Mouse (Mus musculus): ENCODE results near the gene Agtr1a. TPM values are rescaled to one million over a fixed set of nuclear protein-coding genes. Genes with fewer than 3 reads are reported as not detected.

Gene Agtr1a
- total and polyA plus RNA-seq, 2 experiments from 2014 or later: 1.1 to 1.4 TPM

DNA sequence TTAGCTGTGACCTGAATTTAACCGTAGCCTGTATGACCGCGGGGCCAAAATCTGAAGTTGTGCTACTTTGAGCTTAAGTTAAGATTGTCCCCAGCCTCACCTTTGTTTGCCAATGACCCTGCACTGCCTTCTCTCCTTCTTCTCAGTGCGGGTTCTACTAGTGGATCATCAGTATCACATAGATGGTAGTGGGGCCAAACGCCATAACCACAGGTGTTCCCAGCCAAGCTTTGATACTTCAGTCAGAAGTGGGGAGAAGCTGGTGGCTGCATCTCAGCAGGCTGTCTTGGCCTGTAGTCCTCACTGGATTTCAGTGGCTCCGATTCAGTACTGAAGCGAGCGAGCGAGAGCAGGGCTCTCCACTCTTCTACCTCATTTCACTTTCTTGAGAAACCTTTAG lies 672 bp downstream of the Agtr1a start:
- no peak overlapping the region for H3K27ac ChIP-seq
- H3K9ac ChIP-seq (replicated peaks; ENCODE audit: low read length): peak overlapping the region; percentile 39; the same call in 1 of the 2 replicates
- no peak for TF ChIP-seq CTCF (IDR thresholded peaks at IDR 0.05; ENCODE audit: low read depth)
- H3K4me1 ChIP-seq (ENCODE audit: insufficient read depth, low read length): no peaks in the 10 kb centered on the region
- H3K9me3 ChIP-seq (ENCODE audit: low read length): no peaks in the 10 kb centered on the region
- no peak for DNase-seq (ENCODE audit: low spot score)
- 18% methylated on average over 9 of the region's 9 CpGs for WGBS
- H3K4me3 ChIP-seq (ENCODE audit: low read length): peak overlapping the region; percentile 48
- H3K36me3 ChIP-seq (ENCODE audit: insufficient read depth, low read length): no peaks in the 10 kb centered on the region
- H3K4me2 ChIP-seq (ENCODE audit: low read depth, low read length): peak overlapping the region; percentile 80
- ATAC-seq: no peak
- no peaks in the 10 kb centered on the region for H3K27me3 ChIP-seq (ENCODE audit: insufficient read depth, low read length)

DNA sequence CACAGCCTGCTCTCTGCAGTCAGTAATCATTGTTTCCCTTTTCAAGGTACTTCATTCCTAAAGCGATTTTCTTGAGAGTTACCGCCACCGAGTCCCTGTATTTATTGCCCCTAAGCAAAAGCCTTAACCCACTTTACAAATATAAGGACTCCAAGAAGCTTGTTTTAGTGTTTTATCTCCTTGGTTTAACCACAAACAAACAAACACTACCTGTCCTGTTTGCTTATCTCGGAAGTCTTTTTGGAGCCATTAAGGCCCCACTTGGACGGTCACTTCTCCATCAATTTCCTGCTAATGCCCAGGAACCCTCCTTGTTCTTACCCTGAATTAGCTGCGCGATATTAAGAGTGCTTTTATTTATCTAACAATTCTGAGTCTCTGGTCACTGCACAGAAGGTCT lies 1.4 kb downstream of the Agtr1a start:
- H3K9me3 ChIP-seq (ENCODE audit: low read length): no peaks in the 10 kb centered on the region
- H3K9ac ChIP-seq (replicated peaks; ENCODE audit: low read length): no peak overlapping the region
- H3K4me1 ChIP-seq (ENCODE audit: insufficient read depth, low read length): no peaks in the 10 kb centered on the region
- ATAC-seq (no peak), DNase-seq (ENCODE audit: low spot score) (no peak)
- H3K27me3 ChIP-seq (ENCODE audit: insufficient read depth, low read length): no peaks in the 10 kb centered on the region
- no peak overlapping the region for H3K4me3 ChIP-seq (ENCODE audit: low read length)
- H3K36me3 ChIP-seq (ENCODE audit: insufficient read depth, low read length): no peaks in the 10 kb centered on the region
- no peak overlapping the region for H3K27ac ChIP-seq
- no peak overlapping the region for H3K4me2 ChIP-seq (ENCODE audit: low read depth, low read length)
- WGBS: 92% methylated on average over 7 of the region's 7 CpGs
- TF ChIP-seq CTCF (IDR thresholded peaks at IDR 0.05; ENCODE audit: low read depth): no peak

DNA sequence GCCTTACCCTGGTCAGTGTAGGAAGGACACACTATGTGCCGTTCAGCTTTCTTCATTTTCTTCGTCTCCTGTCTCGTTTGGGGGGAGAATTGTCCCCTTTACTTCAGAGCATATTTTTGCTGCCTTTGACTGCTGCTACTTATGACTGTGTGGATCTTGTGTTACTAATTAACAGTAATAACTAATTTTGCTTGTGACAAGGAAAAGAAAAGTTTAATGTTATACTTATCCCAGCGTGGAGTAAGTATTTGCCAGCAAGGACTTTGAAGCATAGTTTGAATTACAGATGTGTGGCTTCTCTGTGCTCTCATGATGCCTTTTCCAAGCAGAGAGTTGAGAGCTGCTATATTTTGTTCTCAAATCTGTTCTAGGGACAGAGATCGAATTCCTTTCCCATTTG lies 2.3 kb downstream of the Agtr1a start:
- Histone ChIP-seq H3K27ac (no peak overlapping the region), H3K9me3 (ENCODE audit: low read length) (no peaks in the 10 kb centered on the region), H3K4me2 (ENCODE audit: low read depth, low read length) (no peak overlapping the region), H3K9ac (replicated peaks; ENCODE audit: low read length) (no peak overlapping the region), H3K27me3 (ENCODE audit: insufficient read depth, low read length) (no peaks in the 10 kb centered on the region), H3K4me3 (ENCODE audit: low read length) (no peak overlapping the region), H3K4me1 (ENCODE audit: insufficient read depth, low read length) (no peaks in the 10 kb centered on the region), H3K36me3 (ENCODE audit: insufficient read depth, low read length) (no peaks in the 10 kb centered on the region)
- no peak for TF ChIP-seq CTCF (IDR thresholded peaks at IDR 0.05; ENCODE audit: low read depth)
- DNase-seq (ENCODE audit: low spot score) (no peak), ATAC-seq (no peak)
- WGBS: 88% methylated on average over 5 of the region's 5 CpGs

DNA sequence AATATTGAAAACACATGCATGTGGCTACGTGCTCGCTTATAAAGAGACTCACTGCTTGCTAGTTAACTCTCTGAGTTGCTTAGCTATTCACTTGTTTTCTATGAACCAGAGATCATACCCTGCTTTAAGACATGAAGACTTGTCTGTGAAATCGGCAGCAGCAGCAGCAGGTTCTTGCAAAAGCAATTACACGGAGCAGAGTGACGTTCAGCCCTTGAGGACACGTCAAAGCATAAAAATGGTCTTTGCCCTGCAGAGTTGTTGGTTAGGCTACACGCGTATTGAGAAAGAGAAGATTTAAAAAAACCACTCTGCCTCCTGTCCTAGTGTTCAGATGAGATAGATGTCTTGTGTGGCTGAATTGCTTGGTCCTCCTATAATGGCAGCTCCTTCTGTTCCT lies 3.7 kb downstream of the Agtr1a start:
- Histone ChIP-seq H3K4me1 (ENCODE audit: insufficient read depth, low read length) (no peaks in the 10 kb centered on the region), H3K36me3 (ENCODE audit: insufficient read depth, low read length) (no peaks in the 10 kb centered on the region), H3K27me3 (ENCODE audit: insufficient read depth, low read length) (no peaks in the 10 kb centered on the region), H3K9me3 (ENCODE audit: low read length) (no peaks in the 10 kb centered on the region), H3K4me3 (ENCODE audit: low read length) (no peak overlapping the region), H3K9ac (replicated peaks; ENCODE audit: low read length) (no peak overlapping the region), H3K4me2 (ENCODE audit: low read depth, low read length) (no peak overlapping the region), H3K27ac (no peak overlapping the region)
- WGBS: 76% methylated on average over 8 of the region's 8 CpGs
- ATAC-seq (no peak), DNase-seq (ENCODE audit: low spot score) (no peak)
- TF ChIP-seq CTCF (IDR thresholded peaks at IDR 0.05; ENCODE audit: low read depth): no peak

DNA sequence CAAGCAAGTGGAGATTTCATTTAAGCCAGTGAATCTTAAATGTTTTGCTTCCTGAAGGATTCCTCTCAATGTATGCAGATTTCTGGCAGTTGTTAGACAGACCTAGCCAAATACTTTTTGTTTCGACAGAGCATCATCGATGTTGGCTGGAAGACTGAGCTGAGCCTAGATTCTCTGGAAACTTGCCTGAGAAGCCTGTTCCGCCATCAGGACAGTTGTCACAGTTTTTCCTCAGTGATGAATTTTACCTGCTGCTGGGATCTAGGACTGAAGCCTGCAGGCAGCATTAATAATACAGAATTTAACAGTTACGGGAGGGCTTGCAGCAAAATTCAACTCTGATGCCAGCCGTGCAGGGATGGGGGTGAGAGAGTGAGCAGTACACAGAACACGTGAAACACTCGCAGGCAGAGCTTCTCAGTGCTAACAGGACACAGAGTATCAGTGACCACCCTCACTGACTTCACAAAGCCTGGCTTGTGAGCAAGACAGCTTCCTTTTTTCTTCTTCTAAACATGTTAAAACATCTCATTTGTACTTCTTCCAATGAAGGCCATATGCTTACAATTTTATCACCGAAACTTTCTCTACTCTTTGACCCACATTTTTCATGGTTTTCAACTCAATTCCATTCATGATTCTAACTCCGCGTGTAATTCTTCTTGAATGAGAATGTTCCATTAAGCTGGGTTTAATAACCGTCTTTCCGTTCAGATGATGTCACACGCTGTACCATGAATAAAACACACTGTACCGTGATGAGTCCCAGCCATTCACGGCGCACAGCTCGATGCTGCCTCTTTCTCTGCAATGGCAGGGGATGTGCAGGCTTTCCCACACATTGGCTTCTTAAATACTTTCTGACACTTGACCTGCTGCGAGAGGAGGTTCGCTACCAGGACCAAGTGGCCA lies 6.0 kb downstream of the Agtr1a start:
- Histone ChIP-seq H3K9ac (replicated peaks; ENCODE audit: low read length) (no peak overlapping the region), H3K9me3 (ENCODE audit: low read length) (no peaks in the 10 kb centered on the region), H3K4me3 (ENCODE audit: low read length) (no peak overlapping the region), H3K4me1 (ENCODE audit: insufficient read depth, low read length) (no peaks in the 10 kb centered on the region), H3K4me2 (ENCODE audit: low read depth, low read length) (no peak overlapping the region), H3K27me3 (ENCODE audit: insufficient read depth, low read length) (no peaks in the 10 kb centered on the region), H3K27ac (no peak overlapping the region), H3K36me3 (ENCODE audit: insufficient read depth, low read length) (no peaks in the 10 kb centered on the region)
- no peak for TF ChIP-seq CTCF (IDR thresholded peaks at IDR 0.05; ENCODE audit: low read depth)
- DNase-seq (ENCODE audit: low spot score) (no peak), ATAC-seq (no peak)
- WGBS: 69% methylated on average over 19 of the region's 19 CpGs

DNA sequence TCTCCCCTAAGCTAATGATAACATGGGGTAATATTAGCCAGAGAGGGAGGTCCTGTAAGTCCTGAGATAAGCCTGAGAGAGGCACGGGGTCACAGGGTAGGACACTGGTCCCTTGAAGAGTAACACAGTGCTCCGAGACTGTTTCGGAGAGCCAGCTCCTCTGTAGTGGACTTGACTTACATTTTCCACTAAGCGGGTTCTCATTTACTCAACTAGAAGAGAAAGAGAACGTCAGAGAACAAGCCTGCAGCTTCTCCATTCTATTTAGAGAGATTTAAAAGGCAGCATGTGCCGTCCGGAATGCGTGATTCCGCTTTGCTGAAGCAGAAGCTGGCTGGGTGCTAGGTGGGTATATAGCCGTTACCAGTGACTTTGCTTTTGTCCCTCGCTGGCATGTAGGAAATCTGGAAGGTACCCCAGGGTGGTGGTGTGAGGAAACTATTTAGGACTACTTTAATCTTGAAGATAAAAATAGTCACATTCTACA lies 9.2 kb downstream of the Agtr1a start:
- H3K36me3 ChIP-seq (ENCODE audit: insufficient read depth, low read length): no peaks in the 10 kb centered on the region
- no peak for TF ChIP-seq CTCF (IDR thresholded peaks at IDR 0.05; ENCODE audit: low read depth)
- no peaks in the 10 kb centered on the region for H3K27me3 ChIP-seq (ENCODE audit: insufficient read depth, low read length)
- H3K4me2 ChIP-seq (ENCODE audit: low read depth, low read length): no peak overlapping the region
- no peak overlapping the region for H3K9ac ChIP-seq (replicated peaks; ENCODE audit: low read length)
- 93% methylated on average over 11 of the region's 11 CpGs for WGBS
- no peak overlapping the region for H3K27ac ChIP-seq
- no peak for DNase-seq (ENCODE audit: low spot score)
- no peak for ATAC-seq
- H3K4me3 ChIP-seq (ENCODE audit: low read length): no peak overlapping the region
- H3K9me3 ChIP-seq (ENCODE audit: low read length): no peaks in the 10 kb centered on the region
- no peaks in the 10 kb centered on the region for H3K4me1 ChIP-seq (ENCODE audit: insufficient read depth, low read length)

DNA sequence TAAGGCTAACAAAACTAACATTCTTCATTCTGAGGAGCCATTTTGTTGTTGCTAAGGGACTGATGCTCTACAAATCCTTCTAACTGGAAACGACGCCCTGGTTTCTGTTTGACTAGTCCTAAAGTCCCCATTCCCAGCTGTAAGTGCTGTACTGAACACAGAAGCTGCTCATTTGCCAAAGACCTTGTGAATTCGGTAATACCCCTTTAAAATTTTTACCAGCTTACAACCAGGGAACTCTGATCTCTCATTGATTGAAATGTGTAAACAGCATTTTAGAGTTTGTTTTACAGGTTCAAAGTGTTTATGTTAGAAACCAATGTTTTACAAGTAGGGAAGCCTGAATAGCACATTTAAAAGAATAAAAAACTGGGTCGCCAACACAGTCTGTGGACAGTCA lies 10.6 kb downstream of the Agtr1a start:
- 86% methylated on average over 4 of the region's 4 CpGs for WGBS
- ATAC-seq: no peak
- H3K9me3 ChIP-seq (ENCODE audit: low read length): no peaks in the 10 kb centered on the region
- H3K4me2 ChIP-seq (ENCODE audit: low read depth, low read length): no peak overlapping the region
- no peaks in the 10 kb centered on the region for H3K4me1 ChIP-seq (ENCODE audit: insufficient read depth, low read length)
- no peak overlapping the region for H3K9ac ChIP-seq (replicated peaks; ENCODE audit: low read length)
- H3K27ac ChIP-seq: no peak overlapping the region
- no peaks in the 10 kb centered on the region for H3K36me3 ChIP-seq (ENCODE audit: insufficient read depth, low read length)
- H3K4me3 ChIP-seq (ENCODE audit: low read length): no peak overlapping the region
- no peak for TF ChIP-seq CTCF (IDR thresholded peaks at IDR 0.05; ENCODE audit: low read depth)
- no peaks in the 10 kb centered on the region for H3K27me3 ChIP-seq (ENCODE audit: insufficient read depth, low read length)
- no peak for DNase-seq (ENCODE audit: low spot score)
